Mouse (Mus musculus) frontal cortex, adult 2 months (tissue): ENCODE measurements around the gene Ankrd6. TPM values are rescaled to one million over a fixed set of nuclear protein-coding genes. Genes with fewer than 3 reads are reported as not detected.

ENCODE experiments used
- DNase-seq, 2 experiments: peaks; one replicate each; pipeline ENCODE4 v3.0.0; 2022; ENCODE audit warnings: low spot score in 1 of 2; ENCODE audit errors: extremely low spot score in 1 of 2
- polyA plus RNA-seq: library from polyadenylated mRNA; depleted of rRNA; stranded (reverse); fragments of >200 nt; gene quantifications from 2 replicates; pipeline ENCODE4 v1.2.3, GENCODE M21; 2012; rRNA removed

Gene Ankrd6
- polyA plus RNA-seq, 1 experiment, result 31.0 TPM

DNA sequence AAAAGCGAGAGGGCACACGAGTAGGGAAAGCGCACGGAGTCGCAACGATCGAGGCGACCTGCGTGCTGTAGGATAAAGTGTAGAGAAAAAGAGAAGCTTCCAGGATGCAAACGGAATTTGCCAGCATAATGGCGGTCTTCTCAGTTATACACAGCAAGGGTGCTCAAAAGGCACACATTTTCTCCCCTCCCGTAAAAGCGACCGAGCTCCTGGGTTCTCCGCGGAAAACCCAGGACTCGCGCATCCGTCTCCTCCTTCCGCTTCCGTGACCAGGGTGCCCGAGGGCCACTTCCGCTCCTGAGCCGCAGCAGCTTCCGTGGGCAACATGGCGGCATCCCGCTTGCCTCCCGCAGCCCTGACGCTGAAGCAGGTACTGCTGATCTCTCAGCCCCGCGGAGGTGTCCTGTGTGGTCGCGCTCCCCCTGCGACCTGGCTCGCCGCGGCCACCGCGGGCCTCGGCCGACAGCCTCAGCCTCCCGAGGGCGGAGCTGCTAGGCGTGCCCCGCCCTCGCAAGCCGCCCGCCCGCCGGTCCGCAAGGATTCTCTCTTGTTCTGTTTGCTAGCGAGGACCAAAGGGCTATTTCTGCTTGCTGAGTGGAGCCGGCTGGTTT, 150.6 kb downstream of the Ankrd6 start, which contains the start of gene Lyrm2:
Gene Lyrm2, plus strand, starts transcription at position 288 of the 611 bp plus-strand sequence.
- peak; percentile 63 to 84 for DNase-seq

DNA sequence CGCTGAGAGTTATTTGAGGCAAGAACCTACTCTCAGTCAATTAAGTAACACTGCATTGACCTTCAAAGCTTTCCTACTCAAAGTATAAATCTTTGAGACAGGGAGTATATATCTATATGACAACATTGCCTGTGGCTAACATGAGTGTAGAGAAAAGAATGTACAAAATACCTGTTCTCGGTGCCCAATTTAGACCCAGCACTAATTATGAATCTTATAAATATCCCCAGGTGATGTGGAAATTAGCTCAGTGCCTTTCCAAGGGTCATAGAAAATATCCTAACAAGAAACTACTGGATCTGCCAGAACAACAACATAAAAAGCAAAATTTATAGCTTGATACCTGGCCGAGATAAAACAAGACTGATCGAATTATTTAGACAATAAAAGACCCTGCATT, 151.7 kb downstream of the Ankrd6 start:
- no peak for DNase-seq

- no peak for DNase-seq
Measured at GRCm38 (mm10) chr4:32789020-32789419, 161.6 kb downstream of the Ankrd6 start.

GRCm38 (mm10) chr4:32787110-32787509, 163.5 kb downstream of the Ankrd6 start:
- no peak for DNase-seq

- DNase-seq, result no peak
Measured at GRCm38 (mm10) chr4:32779996-32780395, 170.6 kb downstream of the Ankrd6 start.

- DNase-seq, result no peak
Measured at GRCm38 (mm10) chr4:32770284-32770810, 180.3 kb downstream of the Ankrd6 start.

DNA sequence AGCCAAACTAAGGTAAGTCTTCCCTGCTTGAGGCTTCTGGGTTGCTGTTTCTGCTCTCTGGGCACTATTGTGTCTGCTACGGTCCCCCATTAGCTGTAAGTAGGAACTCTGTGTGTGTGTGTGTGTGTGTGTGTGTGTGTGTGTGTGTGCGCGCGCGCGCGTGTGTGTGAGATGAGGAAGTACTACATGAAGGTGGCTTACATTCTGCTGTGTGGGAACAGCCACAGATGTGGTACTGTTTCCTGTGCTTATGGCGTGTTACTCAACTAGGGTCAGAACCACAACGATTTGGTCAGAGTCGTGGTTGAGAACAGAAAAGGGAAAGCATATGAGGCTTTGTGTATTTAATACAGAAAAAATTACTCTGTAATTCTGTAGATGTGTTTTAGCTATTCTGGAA, 182.6 kb downstream of the Ankrd6 start:
- no peak for DNase-seq

DNA sequence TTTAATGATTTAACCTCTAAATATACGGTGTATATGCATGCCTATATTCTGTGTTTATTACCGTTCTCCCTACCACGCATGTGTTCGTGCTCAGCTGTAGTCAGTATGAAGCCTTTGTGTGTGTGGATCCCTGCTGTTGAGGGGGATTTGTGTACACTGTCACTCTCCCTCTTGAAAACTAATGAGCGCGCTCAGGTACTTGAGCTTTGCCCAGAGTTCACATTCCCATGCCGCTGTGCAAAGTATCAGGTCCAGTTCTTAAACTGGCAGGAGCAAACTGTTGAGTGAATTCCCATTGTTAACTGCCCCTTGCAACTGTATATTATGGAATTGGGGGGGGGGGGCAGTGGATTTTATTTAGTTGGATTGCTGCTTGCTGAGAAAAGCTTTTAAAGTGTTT, 183.2 kb downstream of the Ankrd6 start:
- DNase-seq, result no peak

GRCm38 (mm10) chr4:32757430-32757829, 193.2 kb downstream of the Ankrd6 start:
- DNase-seq, result peak; percentile 66 to 77

Other genes starting within 250 kb of the Ankrd6 start
- 58.5 and 67.1 TPM in 2 replicates for gene Lyrm2, start 150.6 kb downstream of the Ankrd6 start, polyA plus RNA-seq
- 109 and 129 TPM in 2 replicates for gene Rragd, start 32.2 kb upstream of the Ankrd6 start, polyA plus RNA-seq
- gene Ube2j1, start 80.6 kb upstream of the Ankrd6 start, polyA plus RNA-seq, result 52.2 and 54.4 TPM in 2 replicates
- 0.42 and 0.57 TPM in 2 replicates for gene Gabrr2, start 112.2 kb upstream of the Ankrd6 start, polyA plus RNA-seq
- 0.23 and 0.26 TPM in 2 replicates for gene Gabrr1, start 181.7 kb upstream of the Ankrd6 start, polyA plus RNA-seq
- 3.9 and 4.5 TPM in 2 replicates for gene Pm20d2, start 238.9 kb upstream of the Ankrd6 start, polyA plus RNA-seq